ENCODE assay signal across 8 mouse cellular contexts in genomic region chr11:64978720-64979488, GRCm38 (mm10). TPM values are rescaled to one million over a fixed set of nuclear protein-coding genes. Genes with fewer than 3 reads are reported as not detected.
A peak's percentile ranks its signal among the peaks of the same experiment; 100 is the strongest.
DNase-seq lines count a peak whose midpoint lies in the region; ATAC-seq and TF ChIP-seq lines count a peak whose summit lies in the region.

TSS of gene Elac2 (plus strand) at chr11:64979038.

- CTCF ChIA-PET in Patski (lab: Charles Lee) = no interaction called here

- WGBS in hindbrain, embryonic 13.5 days = 1% methylated on average over 61 of the region's 65 CpGs

- peak within 1 kb of the TSS; percentile 89 for H3K9ac ChIP-seq in hindbrain, embryonic 13.5 days

- in situ Hi-C loops in Patski (cut with MboI; ENCODE audit: low pct_unique_long_range_greater_than_20kb) = loop anchor here (25.0 kb wide), 1 partner anchor 708 kb away; no protein-coding TSS in a partner anchor

- peak within 1 kb of the TSS; percentile 64 for H3K27ac ChIP-seq in hindbrain, embryonic 13.5 days

- H3K9me3 ChIP-seq in hindbrain, embryonic 13.5 days = no peaks in the 10 kb centered on the region

- peak; percentile 94 for DNase-seq in Patski (ENCODE audit: low read depth, low spot score)
- DNase-seq in cerebellum, postnatal 14 days = peak; percentile 97 to 99
- peak; percentile 98 for DNase-seq in frontal cortex, postnatal 14 days (ENCODE audit: low spot score in 2 of 2)
- peak; percentile 91 to 95 for DNase-seq in layer of hippocampus, postnatal 25 days (ENCODE audit: extremely low spot score in 1 of 2, low spot score in 1 of 2)
- peak; percentile 96 for DNase-seq in lung, postnatal 25 days (ENCODE audit: low spot score)
- DNase-seq in retina, embryonic 14.5 days (ENCODE audit: low spot score) = peak; percentile 99
- DNase-seq in thymus, postnatal 4 days = peak; percentile 96

- peak within 1 kb of the TSS; percentile 92 for H3K4me2 ChIP-seq in hindbrain, embryonic 13.5 days

- peaks cover 16% of the 10 kb centered on the region for H3K4me1 ChIP-seq in hindbrain, embryonic 13.5 days (replicated peaks)

- peak within 1 kb of the TSS; percentile 95 for H3K4me3 ChIP-seq in hindbrain, embryonic 13.5 days

- POLR2A ChIA-PET in Patski (lab: Charles Lee) = no interaction called here

- ATAC-seq in Patski = peak; percentile 100
- peak; percentile 99 for ATAC-seq in hindbrain, embryonic 13.5 days (ENCODE audit: low FRiP score)

- no peak for TF ChIP-seq CTCF in Patski (IDR thresholded peaks at IDR 0.05)

- H3K27me3 ChIP-seq in Patski = no peaks in the 10 kb centered on the region
- peaks cover 15% of the 10 kb centered on the region; the same call in 1 of the 2 replicates for H3K27me3 ChIP-seq in hindbrain, embryonic 13.5 days

- H3K36me3 ChIP-seq in hindbrain, embryonic 13.5 days = peaks cover 26% of the 10 kb centered on the region

RNA-seq across cellular contexts. Expression of gene Elac2, which starts in this region (rescaled TPM):
- polyA plus RNA-seq in Patski (2021) = 21.5 TPM
- 32.6 and 33.1 TPM in 2 replicates for polyA plus RNA-seq in hindbrain, embryonic 13.5 days (2015; fragmentation: Nextera tagmentation; extraction: Ambion mirVana)
- total RNA-seq in layer of hippocampus, postnatal 25 days (2021) = 10 to 100 TPM; 25.0 to 29.7 TPM

Comparison
In these comparisons a context has a peak if more than half of its experiments do, and no peak if none do; other contexts are left out.
1. Peak in every context shown above with its lines: DNase-seq, ATAC-seq, H3K4me3 ChIP-seq and H3K27ac ChIP-seq.